ENCODE assay signal across 11 mouse cellular contexts in the genomic region with DNA sequence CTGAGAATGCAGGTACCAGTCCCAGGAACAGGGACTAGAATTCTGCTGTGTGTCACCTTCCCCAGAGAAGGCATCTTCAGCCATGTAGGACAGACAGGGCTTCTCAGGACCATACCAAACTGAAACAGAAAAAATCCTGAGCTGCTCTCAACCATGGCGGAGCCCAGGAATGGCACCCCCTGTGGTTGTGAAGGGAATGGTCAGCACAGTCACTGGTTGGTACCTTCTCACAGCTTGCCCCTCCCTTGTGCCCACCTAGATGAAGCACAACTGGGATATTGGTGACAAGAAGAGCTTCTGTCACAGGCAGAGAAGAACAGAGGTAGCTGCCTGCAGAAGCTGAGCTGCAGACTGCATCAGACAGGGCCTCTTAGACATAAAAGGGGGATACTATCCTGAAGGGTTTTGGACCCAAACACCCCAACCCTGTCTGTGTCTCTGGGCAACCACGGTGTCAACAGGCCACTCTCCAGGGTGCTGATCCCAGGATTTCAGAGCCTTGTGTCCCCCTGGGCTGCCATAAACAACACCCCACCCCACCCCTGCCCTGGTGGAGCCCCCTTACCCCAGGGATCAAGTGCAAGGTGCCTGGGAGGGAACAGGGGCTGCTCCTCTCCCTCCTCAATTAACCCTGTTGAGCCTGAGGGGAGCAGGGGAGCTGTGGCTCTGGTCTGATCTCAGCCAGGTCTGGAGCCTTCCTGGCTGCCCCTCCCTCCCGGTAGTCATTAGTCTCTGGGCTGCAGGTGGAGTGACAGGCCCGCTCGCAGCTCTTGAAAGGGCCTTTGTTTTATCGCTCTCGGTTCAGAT.
DNase-seq lines count a peak whose midpoint lies in the region; ATAC-seq lines count a peak whose summit lies in the region.
"Had no signal": no experiment of that assay in that cellular context is flagged by ENCODE, and none has a peak within 500 bp of the region (broad histone marks: within the 10 kb centered on the region; RNA-seq: fewer than 3 reads in every experiment).

No protein-coding gene starts in this region.

- 13% methylated on average over 7 of the region's 7 CpGs for WGBS in forebrain, embryonic 16.5 days
- WGBS in midbrain, embryonic 10.5 days, result 23% methylated on average over 7 of the region's 7 CpGs

- peaks cover 51% of the 10 kb centered on the region for H3K4me1 ChIP-seq in forebrain, embryonic 16.5 days (replicated peaks; ENCODE audit: control insufficient read depth, insufficient read depth, low read length)
- H3K4me1 ChIP-seq in midbrain, embryonic 10.5 days, result peaks cover 87% of the 10 kb centered on the region

- H3K9me3 ChIP-seq in forebrain, embryonic 16.5 days (ENCODE audit: control insufficient read depth, low read length), result no peaks in the 10 kb centered on the region
- no peaks in the 10 kb centered on the region for H3K9me3 ChIP-seq in midbrain, embryonic 10.5 days (replicated peaks)

- ATAC-seq in forebrain, embryonic 16.5 days, result peak; percentile 52
- ATAC-seq in erythroid progenitor cell, adult 5-6 weeks (replicated peaks; ENCODE audit: low FRiP score, poor library complexity, severe bottlenecking), result no peak
- ATAC-seq: Patski had no signal

- peak; percentile 29 for DNase-seq in thymus, postnatal 4 days
- no peak for DNase-seq in thymus, postnatal 10 days (ENCODE audit: low spot score in 2 of 2)
- DNase-seq in midbrain, embryonic 10.5 days (ENCODE audit: low spot score), result no peak
- no peak for DNase-seq in frontal cortex, adult 2 months (ENCODE audit: extremely low spot score in 1 of 2, low spot score in 1 of 2)
- no peak for DNase-seq in ovary, postnatal 10 days (ENCODE audit: low spot score)
- DNase-seq in liver, result no peak
- DNase-seq: cerebellum, adult 8-10 months; layer of hippocampus, postnatal 36 days had no signal

- no peak overlapping the region for H3K4me3 ChIP-seq in forebrain, embryonic 16.5 days (replicated peaks; ENCODE audit: low read length)
- H3K4me3 ChIP-seq in midbrain, embryonic 10.5 days, result no peak overlapping the region

- H3K27me3 ChIP-seq in forebrain, embryonic 16.5 days (replicated peaks; ENCODE audit: control insufficient read depth, insufficient read depth, low read length), result no peaks in the 10 kb centered on the region
- H3K27me3 ChIP-seq in midbrain, embryonic 10.5 days (ENCODE audit: low read depth, poor library complexity, severe bottlenecking), result no peaks in the 10 kb centered on the region; the same call in 1 of the 2 replicates
- H3K27me3 ChIP-seq: Patski had no signal

- H3K9ac ChIP-seq in forebrain, embryonic 16.5 days (replicated peaks; ENCODE audit: low read depth, low read length), result peak overlapping the region; percentile 25; the same call in 1 of the 2 replicates

- no peak overlapping the region for H3K4me2 ChIP-seq in forebrain, embryonic 16.5 days (ENCODE audit: low read length)

- no peaks in the 10 kb centered on the region for H3K36me3 ChIP-seq in forebrain, embryonic 16.5 days (ENCODE audit: control insufficient read depth, insufficient read depth)
- no peaks in the 10 kb centered on the region for H3K36me3 ChIP-seq in midbrain, embryonic 10.5 days

- peak overlapping the region; percentile 67 for H3K27ac ChIP-seq in forebrain, embryonic 16.5 days (ENCODE audit: low read length)
- H3K27ac ChIP-seq in midbrain, embryonic 10.5 days (replicated peaks), result peak overlapping the region; percentile 85
